Mouse (Mus musculus) embryonic facial prominence, embryonic 14.5 days (tissue): ENCODE measurements around the gene Cdh5. TPM values are rescaled to one million over a fixed set of nuclear protein-coding genes. Genes with fewer than 3 reads are reported as not detected.
"Not testable (repeated sequence)": the region's sequence is repeated elsewhere in the genome, so short reads cannot be mapped to it uniquely, and the experiment has no call there.

Experiments
- ATAC-seq: fragments of 200-750 bp; cut with Nextera tagmentation; 2 replicates; pipeline ENCODE4 v1.8.0; 2017; ENCODE audit warnings: low read depth, moderate number of reproducible peaks, moderate TSS enrichment
- DNase-seq: peaks from one replicate; pipeline ENCODE4 v3.0.0-alpha.2; 2015; ENCODE audit warnings: low spot score
- H3K27ac ChIP-seq: fragments of 300-500 bp; sonication (generic); replicated peaks from 2 replicates; pipeline ENCODE4 v1.5.1; 2014; ENCODE audit warnings: low read depth, mild to moderate bottlenecking, low read length, moderate library complexity
- H3K27me3 ChIP-seq: fragments of 300-500 bp; sonication (generic); replicated peaks from 2 replicates; pipeline ENCODE4 v1.6.1; 2014; ENCODE audit warnings: low read length; ENCODE audit not compliant: control insufficient read depth, insufficient read depth
- H3K36me3 ChIP-seq: fragments of 300-500 bp; sonication (generic); 2 replicates; pipeline ENCODE4 v1.6.1; 2014; ENCODE audit warnings: low read length, mixed read lengths; ENCODE audit not compliant: control insufficient read depth, insufficient read depth
- H3K4me1 ChIP-seq: fragments of 300-500 bp; sonication (generic); 2 replicates; pipeline ENCODE4 v1.6.1; 2014; ENCODE audit warnings: antibody characterized with exemption, low read length; ENCODE audit not compliant: control insufficient read depth, insufficient read depth
- H3K4me2 ChIP-seq: fragments of 300-500 bp; sonication (generic); 2 replicates; pipeline ENCODE4 v1.6.1; 2014; ENCODE audit warnings: low read depth, mild to moderate bottlenecking, low read length, moderate library complexity, mixed read lengths
- H3K4me3 ChIP-seq: fragments of 300-500 bp; sonication (generic); 2 replicates; pipeline ENCODE4 v1.5.1; 2014; ENCODE audit warnings: low read depth, mild to moderate bottlenecking, low read length
- H3K9ac ChIP-seq: fragments of 300-500 bp; sonication (generic); 2 replicates; pipeline ENCODE4 v1.6.1; 2014; ENCODE audit warnings: low read depth, mild to moderate bottlenecking, low read length, moderate library complexity, mixed read lengths
- H3K9me3 ChIP-seq: fragments of 300-500 bp; sonication (generic); 2 replicates; pipeline ENCODE4 v1.6.1; 2016; ENCODE audit warnings: low read length; ENCODE audit not compliant: control insufficient read depth
- WGBS: fragments of 180-500 bp; shearing (Covaris S2); extraction: QIAGEN DNeasy Blood & Tissue Kit; methylation state at CpG from one replicate; pipeline ENCODE4 v1.1.7; 2014; 5-methylcytosine and 5-hydroxymethylcytosine counted together
- polyA plus RNA-seq: library from polyadenylated mRNA; unstranded; fragments of >200 nt; fragmentation: Nextera tagmentation; extraction: Ambion mirVana; gene quantifications from 2 replicates; pipeline ENCODE4 v1.2.1, GENCODE M21; 2014

Cdh5 gene
- polyA plus RNA-seq, 1 experiment from 2014 or later, result 46.2 TPM

DNA sequence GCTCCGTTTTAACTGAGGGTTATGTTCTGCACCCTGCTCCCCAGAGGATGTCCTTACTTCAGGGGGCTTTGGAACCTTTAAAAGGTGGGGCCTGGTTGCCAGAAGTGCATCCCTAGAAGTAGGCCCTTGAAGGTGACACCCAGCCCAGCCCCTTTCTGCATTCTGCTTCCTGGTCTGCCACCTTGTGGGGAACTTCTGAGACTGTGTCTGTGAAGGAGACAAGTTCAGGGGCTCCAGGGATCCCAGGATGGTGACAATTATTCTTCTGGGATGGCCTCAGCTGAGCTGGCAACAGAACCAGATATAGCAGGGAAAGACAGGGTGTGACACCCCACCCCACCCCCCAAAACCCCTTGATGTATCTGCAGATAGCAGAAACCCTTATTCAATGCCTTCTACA is 14.3 kb upstream of the Cdh5 start:
- no peak for DNase-seq
- H3K27ac ChIP-seq, result no peak overlapping the region; the same call in 1 of the 2 replicates
- H3K36me3 ChIP-seq, result no peaks in the 10 kb centered on the region
- H3K4me3 ChIP-seq, result no peak overlapping the region
- H3K4me1 ChIP-seq, result no peaks in the 10 kb centered on the region
- no peak overlapping the region for H3K9ac ChIP-seq
- no peak for ATAC-seq
- no peaks in the 10 kb centered on the region for H3K9me3 ChIP-seq
- H3K4me2 ChIP-seq, result no peak overlapping the region
- WGBS, result 21% methylated on average over 1 of the region's 1 CpGs
- no peaks in the 10 kb centered on the region for H3K27me3 ChIP-seq

DNA sequence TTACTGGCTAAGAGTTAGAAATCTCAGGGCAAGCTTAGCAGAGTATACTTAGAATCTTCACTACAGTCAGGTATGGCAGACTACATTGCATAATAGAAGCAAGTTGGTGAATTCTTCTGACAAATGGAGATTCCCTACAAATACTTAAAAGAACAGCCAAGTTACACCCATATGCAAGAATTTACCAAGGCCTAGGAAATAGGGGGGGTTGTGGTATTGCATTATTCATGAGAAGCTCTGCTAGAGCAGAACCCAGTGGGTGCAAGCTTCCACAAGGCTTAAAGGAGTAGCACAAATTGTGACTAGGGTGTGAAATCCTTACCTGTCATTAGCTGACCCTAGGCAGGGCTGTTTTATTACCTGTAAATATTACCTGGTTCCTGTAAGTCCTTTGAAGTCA is 13.5 kb upstream of the Cdh5 start:
- not testable (repeated sequence) for H3K4me1 ChIP-seq, H3K4me2 ChIP-seq, ATAC-seq, H3K4me3 ChIP-seq, H3K9me3 ChIP-seq, H3K27ac ChIP-seq, H3K36me3 ChIP-seq, H3K9ac ChIP-seq, DNase-seq, H3K27me3 ChIP-seq

DNA sequence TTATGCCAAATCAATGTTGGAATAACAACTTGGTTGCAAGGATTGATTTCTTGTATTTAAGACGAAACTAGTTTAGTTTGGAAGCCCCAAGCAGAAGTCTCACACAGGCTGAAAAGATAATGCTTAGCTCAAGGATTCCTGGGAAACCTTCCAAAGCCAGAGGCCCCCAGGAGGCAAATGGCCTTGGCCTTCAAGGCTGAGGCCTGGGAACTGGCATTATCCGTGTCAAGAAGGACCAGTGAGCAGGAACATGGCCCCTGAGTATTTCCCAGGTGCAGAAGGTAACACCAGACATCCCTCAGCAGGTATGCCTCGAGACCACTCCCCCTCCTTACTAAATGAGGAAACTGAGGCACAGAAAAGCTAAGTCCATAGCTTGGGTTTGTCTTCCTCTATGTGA is 12.5 kb upstream of the Cdh5 start:
- H3K27ac ChIP-seq, result no peak overlapping the region
- H3K4me3 ChIP-seq, result no peak overlapping the region
- H3K9ac ChIP-seq, result no peak overlapping the region
- no peak overlapping the region for H3K4me2 ChIP-seq
- WGBS, result 68% methylated on average over 3 of the region's 3 CpGs
- ATAC-seq (no peak), DNase-seq (no peak)
- no peaks in the 10 kb centered on the region for H3K9me3 ChIP-seq
- H3K36me3 ChIP-seq, result no peaks in the 10 kb centered on the region
- H3K27me3 ChIP-seq, result no peaks in the 10 kb centered on the region
- H3K4me1 ChIP-seq, result no peaks in the 10 kb centered on the region

DNA sequence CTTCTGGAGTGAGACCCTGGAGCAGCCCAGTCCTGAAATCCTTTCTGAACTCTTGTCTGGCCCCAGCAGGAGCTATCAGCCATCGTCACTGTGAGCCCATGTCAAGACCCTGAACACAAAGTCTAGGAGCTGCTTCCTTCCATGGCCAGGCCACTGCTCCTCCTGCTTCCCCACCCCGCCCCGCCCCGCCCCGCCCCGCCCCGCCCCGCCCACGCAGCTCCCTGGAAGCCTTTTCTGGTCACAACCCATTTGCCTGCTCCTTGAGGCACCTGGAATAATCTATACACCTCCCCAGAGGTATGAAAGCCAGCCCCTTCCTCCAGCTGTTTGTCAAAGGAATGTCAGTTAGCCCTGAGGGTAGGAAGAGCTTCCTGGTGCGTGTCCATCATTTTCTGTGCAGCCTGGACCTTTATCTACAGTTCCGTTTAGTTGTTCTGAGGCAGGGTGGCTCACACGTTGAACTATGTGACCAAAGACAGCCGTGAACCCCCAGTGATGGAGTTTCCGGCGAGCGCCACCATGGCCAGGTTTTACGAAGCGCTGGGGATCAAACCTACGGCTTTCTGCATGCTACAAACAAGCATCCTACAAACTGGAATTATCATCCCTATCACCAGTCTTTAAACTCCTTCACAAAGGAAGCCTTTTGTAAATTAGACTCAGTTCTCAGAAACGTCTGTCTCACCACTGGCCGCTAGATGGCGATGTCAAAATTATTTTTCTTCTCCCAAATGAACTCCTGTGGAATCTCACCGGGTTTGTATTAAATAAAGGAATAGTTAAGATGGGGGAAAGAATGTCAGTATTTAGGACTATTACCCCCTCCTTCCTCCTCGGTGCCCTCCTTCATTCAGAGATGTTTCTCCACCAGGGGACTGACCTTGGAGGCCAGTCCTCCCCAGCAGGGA is 10.2 kb upstream of the Cdh5 start:
- WGBS, result 5% methylated on average over 21 of the region's 24 CpGs
- not testable (repeated sequence) for H3K4me1 ChIP-seq, H3K36me3 ChIP-seq, H3K27ac ChIP-seq, ATAC-seq, H3K27me3 ChIP-seq, H3K9ac ChIP-seq, H3K9me3 ChIP-seq
- H3K4me2 ChIP-seq, result peak overlapping the region; percentile 49
- peak; percentile 59 for DNase-seq
- H3K4me3 ChIP-seq, result peak overlapping the region; percentile 15; the same call in 1 of the 2 replicates

DNA sequence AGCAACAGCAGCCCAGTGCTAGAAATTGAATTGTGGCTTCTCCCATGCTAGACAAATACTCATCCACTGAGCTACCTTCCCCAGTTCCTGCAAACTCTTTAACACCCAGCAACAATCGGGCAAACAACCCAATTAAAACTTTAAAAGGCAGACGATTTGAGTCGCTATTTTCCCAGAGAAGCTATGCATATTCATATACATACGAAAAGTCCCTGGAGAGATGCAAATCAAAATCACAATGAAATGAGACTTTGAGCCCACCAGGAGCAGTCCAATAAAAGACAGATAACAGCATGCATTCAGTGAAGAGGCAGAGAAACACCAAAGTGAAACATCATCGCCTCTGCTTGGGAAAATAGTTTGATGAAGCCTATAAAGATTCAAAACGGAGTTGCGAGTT is 8.1 kb upstream of the Cdh5 start:
- ATAC-seq (no peak), DNase-seq (no peak)
- Histone ChIP-seq H3K36me3 (no peaks in the 10 kb centered on the region), H3K4me3 (no peak overlapping the region), H3K9me3 (no peaks in the 10 kb centered on the region), H3K4me2 (no peak overlapping the region), H3K4me1 (no peaks in the 10 kb centered on the region), H3K9ac (no peak overlapping the region), H3K27ac (no peak overlapping the region), H3K27me3 (no peaks in the 10 kb centered on the region)
- WGBS, result 60% methylated on average over 7 of the region's 7 CpGs

DNA sequence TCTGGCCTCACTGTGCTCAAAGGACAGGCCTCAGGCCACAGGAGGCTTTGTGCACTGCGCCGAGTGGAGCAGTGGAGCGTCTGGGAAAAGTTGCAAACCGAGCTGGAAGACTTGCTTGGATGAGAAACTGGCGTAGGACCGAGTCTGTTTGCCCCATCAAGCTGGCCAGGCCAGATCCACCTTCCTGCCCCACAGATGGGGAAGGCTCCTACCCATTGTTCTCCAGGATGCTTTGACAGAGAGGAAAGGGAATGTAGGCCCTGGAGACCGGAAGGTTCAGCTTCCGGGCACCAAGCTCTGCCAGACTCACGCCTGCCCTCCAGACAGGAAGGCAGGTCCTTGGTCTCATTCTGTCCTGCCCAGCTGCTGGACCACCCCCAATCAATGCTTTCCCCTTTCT is 5.8 kb upstream of the Cdh5 start:
- Histone ChIP-seq H3K4me1 (no peaks in the 10 kb centered on the region), H3K27ac (peak overlapping the region; percentile 46; the same call in 1 of the 2 replicates), H3K9me3 (no peaks in the 10 kb centered on the region), H3K9ac (no peak overlapping the region), H3K27me3 (no peaks in the 10 kb centered on the region), H3K4me2 (no peak overlapping the region), H3K36me3 (no peaks in the 10 kb centered on the region), H3K4me3 (no peak overlapping the region)
- no peak for DNase-seq
- WGBS, result 46% methylated on average over 9 of the region's 9 CpGs
- ATAC-seq, result no peak

DNA sequence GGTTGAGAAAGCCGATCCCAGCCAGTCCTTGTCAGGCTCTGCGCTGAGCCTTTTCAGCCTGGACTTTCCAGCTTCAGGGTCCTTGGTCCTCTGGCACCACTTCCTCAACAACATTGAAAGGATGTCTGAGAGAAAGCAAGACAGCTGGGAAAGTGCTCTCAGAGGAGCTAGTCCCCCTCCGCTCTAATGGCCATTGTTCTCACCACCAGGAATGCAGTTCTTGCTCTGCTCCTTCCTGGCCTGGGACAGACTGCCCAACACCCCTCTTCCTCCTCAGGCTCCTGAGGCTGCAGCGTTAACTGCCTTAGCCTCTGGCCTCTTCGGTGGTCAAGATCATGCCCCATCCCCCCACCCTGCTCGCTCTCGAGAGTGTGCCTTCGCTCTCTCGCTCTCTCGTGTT is 4.8 kb upstream of the Cdh5 start:
- Histone ChIP-seq H3K9me3 (no peaks in the 10 kb centered on the region), H3K27me3 (no peaks in the 10 kb centered on the region), H3K9ac (no peak overlapping the region), H3K4me3 (no peak overlapping the region), H3K27ac (peak overlapping the region; percentile 48; the same call in 1 of the 2 replicates), H3K36me3 (no peaks in the 10 kb centered on the region), H3K4me1 (no peaks in the 10 kb centered on the region), H3K4me2 (no peak overlapping the region)
- ATAC-seq, result 0 out of 2 replicates have a peak, but pooled peaks have one; percentile 14
- 51% methylated on average over 10 of the region's 10 CpGs for WGBS
- DNase-seq, result no peak

DNA sequence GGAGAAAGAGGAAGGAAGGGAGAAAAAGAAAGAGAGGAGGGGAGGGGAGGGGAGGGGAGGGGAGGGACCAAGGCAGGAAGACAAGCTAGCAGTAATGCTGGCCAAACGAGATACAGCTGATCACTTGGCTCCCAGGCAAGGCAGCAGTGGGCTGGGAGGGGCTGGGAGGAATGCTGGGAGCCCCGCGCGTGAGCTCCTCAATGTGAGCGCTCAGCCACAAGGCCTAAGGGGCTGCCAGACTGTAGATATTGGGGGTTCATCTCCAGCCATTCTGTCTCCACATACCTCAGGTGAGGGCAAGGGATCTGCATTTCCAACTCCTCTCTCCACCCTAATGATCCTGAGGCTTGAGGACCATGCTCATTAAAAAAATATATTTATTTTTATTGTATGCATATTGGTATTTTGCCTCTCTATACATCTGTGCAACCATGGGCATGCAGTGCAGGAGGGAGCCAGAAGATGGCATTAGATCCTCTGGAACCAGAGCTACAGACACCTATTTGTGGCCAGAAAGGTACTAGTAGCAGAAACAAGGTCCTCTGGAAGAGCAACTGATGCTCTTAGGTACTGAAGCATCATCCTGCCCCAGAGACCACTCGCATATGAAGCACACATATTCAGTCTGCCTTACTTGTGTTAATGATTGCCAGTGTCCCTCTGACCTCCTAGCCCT is 2.6 kb upstream of the Cdh5 start:
- H3K9ac ChIP-seq, result no peak overlapping the region
- H3K9me3 ChIP-seq, result no peaks in the 10 kb centered on the region
- no peaks in the 10 kb centered on the region for H3K4me1 ChIP-seq
- WGBS, result 24% methylated on average over 5 of the region's 6 CpGs
- no peak overlapping the region; the same call in 1 of the 2 replicates for H3K27ac ChIP-seq
- H3K36me3 ChIP-seq, result no peaks in the 10 kb centered on the region
- ATAC-seq, result no peak
- H3K27me3 ChIP-seq, result no peaks in the 10 kb centered on the region
- no peak overlapping the region for H3K4me2 ChIP-seq
- no peak for DNase-seq
- H3K4me3 ChIP-seq, result no peak overlapping the region
